Mouse (Mus musculus) testis, adult 2 months (tissue): ENCODE data around the gene Napsa. TPM values are rescaled to one million over a fixed set of nuclear protein-coding genes. Genes with fewer than 3 reads are reported as not detected.

Source experiments
- H3K27ac ChIP-seq: fragments of 200-500 bp; 2 replicates; pipeline ENCODE4 v1.5.1; 2012; ENCODE audit warnings: low read depth, low read length; ENCODE audit not compliant: control insufficient read depth, insufficient read depth
- H3K27me3 ChIP-seq: fragments of 200-500 bp; 2 replicates; pipeline ENCODE4 v1.6.1; 2012; ENCODE audit warnings: mild to moderate bottlenecking, low read length, moderate library complexity; ENCODE audit not compliant: control insufficient read depth, insufficient read depth
- H3K36me3 ChIP-seq: fragments of 200-500 bp; 2 replicates; pipeline ENCODE4 v1.6.1; 2012; ENCODE audit warnings: mild to moderate bottlenecking, low read length; ENCODE audit not compliant: control insufficient read depth, insufficient read depth
- H3K4me1 ChIP-seq: fragments of 200-500 bp; 2 replicates; pipeline ENCODE4 v1.6.1; 2012; ENCODE audit warnings: low read length; ENCODE audit not compliant: control insufficient read depth, insufficient read depth
- H3K4me3 ChIP-seq: fragments of 200-500 bp; 2 replicates; pipeline ENCODE4 v1.5.1; 2012; ENCODE audit warnings: low read depth, mild to moderate bottlenecking, low read length, moderate library complexity, mixed read lengths; ENCODE audit not compliant: control insufficient read depth
- CTCF ChIP-seq: fragments of 200-500 bp; IDR thresholded peaks from 2 replicates; pipeline ENCODE4 v1.5.1; 2012; ENCODE audit warnings: low read depth, mild to moderate bottlenecking, inconsistent platforms, low read length, moderate library complexity; ENCODE audit not compliant: control insufficient read depth, insufficient read depth, insufficient replicate concordance
- POLR2A ChIP-seq: fragments of 200-500 bp; IDR thresholded peaks from 2 replicates; pipeline ENCODE4 v1.6.1; 2012; ENCODE audit warnings: low read depth, mild to moderate bottlenecking, inconsistent platforms, low read length, moderate library complexity; ENCODE audit not compliant: control insufficient read depth
- polyA plus RNA-seq: library from polyadenylated mRNA; depleted of rRNA; stranded (reverse); fragments of >200 nt; gene quantifications from 2 replicates; pipeline ENCODE4 v1.2.3, GENCODE M21; 2012

Gene Napsa
- polyA plus RNA-seq, 1 experiment = 0.67 TPM

GRCm38 (mm10) chr7:44560435-44561400 is 11.5 kb upstream of the Napsa start:
- Histone ChIP-seq H3K4me3 (no peak overlapping the region), H3K27me3 (no peaks in the 10 kb centered on the region), H3K27ac (no peak overlapping the region), H3K36me3 (no peaks in the 10 kb centered on the region), H3K4me1 (no peaks in the 10 kb centered on the region)
- TF ChIP-seq POLR2A = no peak
- peak; percentile 79; the same call in 1 of the 2 replicates for TF ChIP-seq CTCF

GRCm38 (mm10) chr7:44563284-44563683 is 8.9 kb upstream of the Napsa start:
- Histone ChIP-seq H3K36me3 (no peaks in the 10 kb centered on the region), H3K4me1 (no peaks in the 10 kb centered on the region), H3K27me3 (no peaks in the 10 kb centered on the region), H3K27ac (no peak overlapping the region), H3K4me3 (no peak overlapping the region)
- TF ChIP-seq CTCF (no peak), POLR2A (no peak)

GRCm38 (mm10) chr7:44564486-44564885 is 7.7 kb upstream of the Napsa start:
- TF ChIP-seq POLR2A (no peak), CTCF (no peak)
- no peak overlapping the region for H3K27ac ChIP-seq
- no peak overlapping the region for H3K4me3 ChIP-seq

GRCm38 (mm10) chr7:44565414-44565813 is 6.8 kb upstream of the Napsa start:
- Histone ChIP-seq H3K27ac (no peak overlapping the region), H3K36me3 (no peaks in the 10 kb centered on the region), H3K4me3 (no peak overlapping the region), H3K27me3 (no peaks in the 10 kb centered on the region), H3K4me1 (no peaks in the 10 kb centered on the region)
- TF ChIP-seq POLR2A (no peak), CTCF (no peak)

More at GRCm38 (mm10) chr7:44564486-44564885, 7.7 kb upstream of the Napsa start:
- Histone ChIP-seq H3K27me3 (no peaks in the 10 kb centered on the region), H3K36me3 (no peaks in the 10 kb centered on the region), H3K4me1 (no peaks in the 10 kb centered on the region)

GRCm38 (mm10) chr7:44568803-44569202 is 3.4 kb upstream of the Napsa start:
- no peak for TF ChIP-seq CTCF
- no peak for TF ChIP-seq POLR2A

GRCm38 (mm10) chr7:44570989-44571388 is 1.2 kb upstream of the Napsa start:
- TF ChIP-seq CTCF (no peak), POLR2A (no peak)
- Histone ChIP-seq H3K4me1 (no peaks in the 10 kb centered on the region), H3K27me3 (no peaks in the 10 kb centered on the region), H3K4me3 (no peak overlapping the region), H3K36me3 (no peaks in the 10 kb centered on the region), H3K27ac (no peak overlapping the region)

More at GRCm38 (mm10) chr7:44568803-44569202, 3.4 kb upstream of the Napsa start:
- Histone ChIP-seq H3K36me3 (no peaks in the 10 kb centered on the region), H3K27ac (no peak overlapping the region), H3K27me3 (no peaks in the 10 kb centered on the region), H3K4me1 (no peaks in the 10 kb centered on the region), H3K4me3 (no peak overlapping the region)

- no peaks in the 10 kb centered on the region for H3K36me3 ChIP-seq
- H3K27ac ChIP-seq = no peak overlapping the region
- H3K4me1 ChIP-seq = no peaks in the 10 kb centered on the region
- TF ChIP-seq CTCF = no peak
- TF ChIP-seq POLR2A = no peak
- H3K4me3 ChIP-seq = no peak overlapping the region
- no peaks in the 10 kb centered on the region for H3K27me3 ChIP-seq
Measured at GRCm38 (mm10) chr7:44571811-44572210, 369 bp upstream of the Napsa start.
